Comparison of ENCODE assay signal across 32 mouse cellular contexts in genomic region chr2:67627667-67628066, GRCm38 (mm10).
DNase-seq lines count a peak whose midpoint lies in the region; ATAC-seq and TF ChIP-seq lines count a peak whose summit lies in the region.
"Had no signal": no experiment of that assay in that cellular context is flagged by ENCODE, and none has a peak within 500 bp of the region (broad histone marks: within the 10 kb centered on the region; RNA-seq: fewer than 3 reads in every experiment).

No protein-coding gene starts in this region.

- peak overlapping the region; percentile 53 for H3K4me2 ChIP-seq in heart, embryonic 14.5 days (ENCODE audit: low read length)
- H3K4me2 ChIP-seq: embryonic facial prominence, embryonic 12.5 days; hindbrain, embryonic 15.5 days; kidney, embryonic 15.5 days; limb, embryonic 15.5 days; liver, embryonic 13.5 days; neural tube, embryonic 15.5 days; stomach, embryonic 15.5 days had no signal

- H3K4me3 ChIP-seq in heart, embryonic 10.5 days = no peak overlapping the region
- H3K4me3 ChIP-seq in heart, embryonic 14.5 days (ENCODE audit: control insufficient read depth in 1 of 2, insufficient read depth in 1 of 2, low read depth in 1 of 2, low read length in 2 of 2) = no peak overlapping the region
- H3K4me3 ChIP-seq in left cerebral cortex, adult 2 months = no peak overlapping the region
- H3K4me3 ChIP-seq: embryonic facial prominence, embryonic 12.5 days; hindbrain, embryonic 15.5 days; kidney, embryonic 15.5 days; limb, embryonic 10.5 days; limb, embryonic 15.5 days; liver, embryonic 13.5 days; neural tube, embryonic 15.5 days; stomach, embryonic 15.5 days had no signal

- 29% methylated on average over 3 of the region's 3 CpGs for WGBS in heart, embryonic 10.5 days
- whole genome bisulfite sequencing in heart, embryonic 14.5 days = 14% methylated on average over 3 of the region's 3 CpGs

- DNase-seq in heart, embryonic 10.5 days (ENCODE audit: low spot score) = no peak
- no peak for DNase-seq in heart, postnatal 4 days
- DNase-seq in Muller cell, postnatal 12 days (ENCODE audit: inconsistent ontology term) = peak; percentile 29
- peak; percentile 2 to 5 for DNase-seq in heart, postnatal 36 days
- no peak for DNase-seq in left cerebral cortex, adult 2 months (ENCODE audit: extremely low spot score in 1 of 2, low spot score in 2 of 2)
- no peak for DNase-seq in spleen, adult 18-20 months
- DNase-seq in thymus, adult 18-20 months = no peak
- DNase-seq: adrenal gland, adult 8-10 months; cerebellum, adult 8-10 months; cerebellum, postnatal 25 days; embryo, embryonic 11 days; gastrocnemius, postnatal 14 days; kidney, adult 18-20 months; kidney, postnatal 25 days; liver, embryonic 13.5 days; lung, adult 18-20 months; midbrain, embryonic 14.5 days; retina, postnatal 1 day; right cerebral cortex, postnatal 14 days; thymus, postnatal 14 days had no signal

- TF ChIP-seq CTCF in left cerebral cortex, adult 2 months (IDR thresholded peaks at IDR 0.05) = no peak

- H3K9me3 ChIP-seq in heart, embryonic 10.5 days = no peaks in the 10 kb centered on the region
- 0 out of 2 replicates have a peak, but pooled peaks cover 4% of the 10 kb centered on the region for H3K9me3 ChIP-seq in heart, embryonic 14.5 days (ENCODE audit: control insufficient read depth, low read length)
- H3K9me3 ChIP-seq: embryonic facial prominence, embryonic 12.5 days; hindbrain, embryonic 15.5 days; kidney, embryonic 15.5 days; limb, embryonic 10.5 days; limb, embryonic 15.5 days; liver, embryonic 13.5 days; neural tube, embryonic 15.5 days; stomach, embryonic 15.5 days had no signal

- H3K9ac ChIP-seq in heart, embryonic 14.5 days (ENCODE audit: low read length) = no peak overlapping the region
- H3K9ac ChIP-seq: embryonic facial prominence, embryonic 12.5 days; hindbrain, embryonic 15.5 days; kidney, embryonic 15.5 days; limb, embryonic 15.5 days; liver, embryonic 13.5 days; neural tube, embryonic 15.5 days; stomach, embryonic 15.5 days had no signal

- H3K4me1 ChIP-seq in heart, embryonic 10.5 days = peaks cover 13% of the 10 kb centered on the region
- H3K4me1 ChIP-seq in heart, embryonic 14.5 days (ENCODE audit: control insufficient read depth in 2 of 2, insufficient read depth in 2 of 2, low read length in 2 of 2) = peaks cover 10 to 16% of the 10 kb centered on the region in 2 experiments
- H3K4me1 ChIP-seq: embryonic facial prominence, embryonic 12.5 days; hindbrain, embryonic 15.5 days; limb, embryonic 10.5 days; limb, embryonic 15.5 days; liver, embryonic 13.5 days; neural tube, embryonic 15.5 days; stomach, embryonic 15.5 days had no signal

- H3K27ac ChIP-seq in heart, embryonic 10.5 days = peak overlapping the region; percentile 80; the same call in 1 of the 2 replicates
- peak overlapping the region; percentile 41 to 89 for H3K27ac ChIP-seq in heart, embryonic 14.5 days (replicated peaks in 1 of 2; ENCODE audit: control insufficient read depth in 1 of 2, insufficient read depth in 1 of 2, low read depth in 2 of 2, low read length in 2 of 2)
- H3K27ac ChIP-seq in left cerebral cortex, adult 2 months = no peak overlapping the region
- H3K27ac ChIP-seq: embryonic facial prominence, embryonic 12.5 days; hindbrain, embryonic 15.5 days; kidney, embryonic 15.5 days; limb, embryonic 10.5 days; limb, embryonic 15.5 days; liver, embryonic 13.5 days; macrophage; neural tube, embryonic 15.5 days; stomach, embryonic 15.5 days had no signal

- intact Hi-C loops in heart, postnatal 36 days (cut with DNase I) = loop anchor here (5.0 kb wide), 1 partner anchor 60 kb away; the partner anchor contains the start of gene B3galt1
- intact Hi-C loops in left cerebral cortex, adult 2 months (cut with DNase I) = no loop called here

- ATAC-seq in heart, embryonic 14.5 days (ENCODE audit: insufficient number of reproducible peaks, insufficient read depth, low FRiP score, low read depth) = no peak
- ATAC-seq: forebrain, embryonic 14.5 days; inflammation-experienced regulatory T-cells, adult 6 months; lung, postnatal 0 days had no signal

- H3K36me3 ChIP-seq in heart, embryonic 10.5 days = no peaks in the 10 kb centered on the region
- H3K36me3 ChIP-seq in heart, embryonic 14.5 days (ENCODE audit: control insufficient read depth, insufficient read depth, low read length) = no peaks in the 10 kb centered on the region
- H3K36me3 ChIP-seq: embryonic facial prominence, embryonic 12.5 days; hindbrain, embryonic 15.5 days; kidney, embryonic 15.5 days; limb, embryonic 10.5 days; limb, embryonic 15.5 days; liver, embryonic 13.5 days; neural tube, embryonic 15.5 days; stomach, embryonic 15.5 days had no signal

- no peaks in the 10 kb centered on the region for H3K27me3 ChIP-seq in heart, embryonic 10.5 days (ENCODE audit: insufficient read depth, poor library complexity, severe bottlenecking)
- no peaks in the 10 kb centered on the region for H3K27me3 ChIP-seq in heart, embryonic 14.5 days (ENCODE audit: control insufficient read depth, insufficient read depth, low read length)
- H3K27me3 ChIP-seq: embryonic facial prominence, embryonic 12.5 days; hindbrain, embryonic 15.5 days; kidney, embryonic 15.5 days; limb, embryonic 15.5 days; liver, embryonic 13.5 days; neural tube, embryonic 15.5 days; stomach, embryonic 15.5 days had no signal

Comparison
In these comparisons a context has a peak if more than half of its experiments do, and no peak if none do; other contexts are left out.
1. DNase-seq: peak in Muller cell, postnatal 12 days (single experiment) and heart, postnatal 36 days (2 of 2); none in heart, embryonic 10.5 days (single experiment), heart, postnatal 4 days (single experiment), left cerebral cortex, adult 2 months (0 of 2), spleen, adult 18-20 months (0 of 2) and thymus, adult 18-20 months (0 of 2).